Mouse (Mus musculus) erythroblast, embryonic 14.5 days (primary cell): ENCODE results near the gene Foxp1.

Experiments
- GATA1 ChIP-seq: IDR thresholded peaks from 2 replicates; pipeline ENCODE4 v1.6.1; 2012; ENCODE audit warnings: low read length, inconsistent platforms, mixed read lengths
- TAL1 ChIP-seq: IDR thresholded peaks from 3 replicates; pipeline ENCODE4 v1.6.1; 2012; ENCODE audit warnings: low read length, inconsistent platforms, mixed read lengths

- no peak for TF ChIP-seq TAL1
- no peak for TF ChIP-seq GATA1
These were observed 289.1 kb downstream of the Foxp1 start for GRCm38 (mm10) chr6:99233411-99233810.
